Mouse (Mus musculus): ENCODE measurements around the gene Txndc17. TPM values are rescaled to one million over a fixed set of nuclear protein-coding genes. Genes with fewer than 3 reads are reported as not detected.
A peak's percentile ranks its signal among the peaks of the same experiment; 100 is the strongest.

Gene Txndc17
- polyA plus RNA-seq, 1 experiment: 62.2 TPM

- TF ChIP-seq CTCF (IDR thresholded peaks at IDR 0.05; ENCODE audit: borderline replicate concordance, insufficient read depth, low read depth, low read length) (0 out of 2 replicates have a peak, but pooled peaks have one; percentile 23), POLR2A (IDR thresholded peaks at IDR 0.05; ENCODE audit: borderline replicate concordance, insufficient read depth, low read length) (no peak)
- H3K27ac ChIP-seq (ENCODE audit: insufficient read depth, low read length): no peak overlapping the region
- WGBS: 67% methylated on average over 4 of the region's 4 CpGs
- DNase-seq: no peak
- H3K4me1 ChIP-seq (ENCODE audit: control insufficient read depth, insufficient read depth, low read length): no peaks in the 10 kb centered on the region
- no peak overlapping the region for H3K4me3 ChIP-seq (replicated peaks; ENCODE audit: insufficient read depth, low read depth, low read length)
- H3K27me3 ChIP-seq (ENCODE audit: control insufficient read depth, insufficient read depth, low read length): no peaks in the 10 kb centered on the region
Measured at GRCm38 (mm10) chr11:72240062-72240860, 32.9 kb downstream of the Txndc17 start.

GRCm38 (mm10) chr11:72245196-72245753 lies 37.9 kb downstream of the Txndc17 start:
- no peak for DNase-seq

GRCm38 (mm10) chr11:72255629-72256028 lies 48.3 kb downstream of the Txndc17 start:
- WGBS: 94% methylated on average over 4 of the region's 4 CpGs
- H3K4me3 ChIP-seq (replicated peaks; ENCODE audit: insufficient read depth, low read depth, low read length): no peak overlapping the region
- no peaks in the 10 kb centered on the region for H3K4me1 ChIP-seq (ENCODE audit: control insufficient read depth, insufficient read depth, low read length)
- no peak for DNase-seq
- no peaks in the 10 kb centered on the region for H3K27me3 ChIP-seq (ENCODE audit: control insufficient read depth, insufficient read depth, low read length)
- TF ChIP-seq POLR2A (IDR thresholded peaks at IDR 0.05; ENCODE audit: borderline replicate concordance, insufficient read depth, low read length): no peak
- TF ChIP-seq CTCF (IDR thresholded peaks at IDR 0.05; ENCODE audit: borderline replicate concordance, insufficient read depth, low read depth, low read length): no peak
- H3K27ac ChIP-seq (ENCODE audit: insufficient read depth, low read length): no peak overlapping the region

More at GRCm38 (mm10) chr11:72245196-72245753, 37.9 kb downstream of the Txndc17 start:
- Histone ChIP-seq H3K27me3 (ENCODE audit: control insufficient read depth, insufficient read depth, low read length) (no peaks in the 10 kb centered on the region), H3K27ac (ENCODE audit: insufficient read depth, low read length) (no peak overlapping the region), H3K4me1 (ENCODE audit: control insufficient read depth, insufficient read depth, low read length) (no peaks in the 10 kb centered on the region), H3K4me3 (replicated peaks; ENCODE audit: insufficient read depth, low read depth, low read length) (no peak overlapping the region)
- no peak for TF ChIP-seq POLR2A (IDR thresholded peaks at IDR 0.05; ENCODE audit: borderline replicate concordance, insufficient read depth, low read length)
- no peak for TF ChIP-seq CTCF (IDR thresholded peaks at IDR 0.05; ENCODE audit: borderline replicate concordance, insufficient read depth, low read depth, low read length)
- WGBS: 38% methylated on average over 8 of the region's 8 CpGs

GRCm38 (mm10) chr11:72256441-72256840 lies 49.1 kb downstream of the Txndc17 start:
- no peak overlapping the region for H3K4me3 ChIP-seq (replicated peaks; ENCODE audit: insufficient read depth, low read depth, low read length)
- H3K4me1 ChIP-seq (ENCODE audit: control insufficient read depth, insufficient read depth, low read length): no peaks in the 10 kb centered on the region
- DNase-seq: no peak
- WGBS: 99% methylated on average over 2 of the region's 2 CpGs
- H3K27ac ChIP-seq (ENCODE audit: insufficient read depth, low read length): no peak overlapping the region
- H3K27me3 ChIP-seq (ENCODE audit: control insufficient read depth, insufficient read depth, low read length): no peaks in the 10 kb centered on the region
- TF ChIP-seq POLR2A (IDR thresholded peaks at IDR 0.05; ENCODE audit: borderline replicate concordance, insufficient read depth, low read length) (no peak), CTCF (IDR thresholded peaks at IDR 0.05; ENCODE audit: borderline replicate concordance, insufficient read depth, low read depth, low read length) (no peak)

Other genes with a start within 250 kb of the Txndc17 start
- gene Aipl1, start 170.0 kb upstream of the Txndc17 start, polyA plus RNA-seq (2012; rRNA removed): 0.28 and 0.30 TPM in 2 replicates
- gene Pimreg, start 165.5 kb upstream of the Txndc17 start, polyA plus RNA-seq (2012; rRNA removed): 0.08 and 0.32 TPM in 2 replicates
- gene Pitpnm3, start 71.8 kb upstream of the Txndc17 start, polyA plus RNA-seq (2012; rRNA removed): 55.9 and 62.9 TPM in 2 replicates
- gene Gm43951, start 707 bp upstream of the Txndc17 start, polyA plus RNA-seq (2012; rRNA removed): 2.8 and 3.1 TPM in 2 replicates
- 19.4 and 19.8 TPM in 2 replicates for gene 4933427D14Rik, start 88 bp upstream of the Txndc17 start, polyA plus RNA-seq (2012; rRNA removed)
- 28.5 and 31.7 TPM in 2 replicates for gene Med31, start 8.0 kb downstream of the Txndc17 start, polyA plus RNA-seq (2012; rRNA removed)
- 9.6 TPM in 2 replicates for gene Slc13a5, start 59.7 kb downstream of the Txndc17 start, polyA plus RNA-seq (2012; rRNA removed)
- gene Xaf1, start 94.1 kb downstream of the Txndc17 start, polyA plus RNA-seq (2012; rRNA removed): 12.2 and 13.6 TPM in 2 replicates
- gene Fbxo39, start 106.9 kb downstream of the Txndc17 start, polyA plus RNA-seq (2012; rRNA removed): not detected in 2 replicates
- 1.1 and 2.3 TPM in 2 replicates for gene Tekt1, start 154.9 kb downstream of the Txndc17 start, polyA plus RNA-seq (2012; rRNA removed)
- gene Smtnl2, start 204.2 kb downstream of the Txndc17 start, polyA plus RNA-seq (2012; rRNA removed): 1.5 and 1.6 TPM in 2 replicates
- 0.14 and 0.15 TPM in 2 replicates for gene Ggt6, start 228.0 kb downstream of the Txndc17 start, polyA plus RNA-seq (2012; rRNA removed)
- 52.5 and 61.3 TPM in 2 replicates for gene Mybbp1a, start 233.8 kb downstream of the Txndc17 start, polyA plus RNA-seq (2012; rRNA removed)

All from cerebellum, adult 2 months (tissue).